Mouse (Mus musculus) bone marrow macrophage, adult 2 months (primary cell): ENCODE data around the gene Dusp8.

Source experiments
- CTCF ChIP-seq: IDR thresholded peaks from 2 replicates; pipeline ENCODE4 v1.5.1; 2012; ENCODE audit warnings: low read depth, mild to moderate bottlenecking, low read length, moderate library complexity
- POLR2A ChIP-seq: IDR thresholded peaks from 2 replicates; pipeline ENCODE4 v1.6.1; 2012; ENCODE audit warnings: mild to moderate bottlenecking, low read depth, low read length, borderline replicate concordance

- TF ChIP-seq CTCF (no peak), POLR2A (no peak)
Observed at GRCm38 (mm10) chr7:142057121-142057520, 38.5 kb downstream of the Dusp8 start.
